Mouse (Mus musculus) forelimb bud, embryonic 11.5 days (tissue): Measurements from ENCODE around the gene Dao.

Experiments
- DNase-seq: peaks from one replicate; pipeline ENCODE4 v3.0.0-alpha.2; 2012; ENCODE audit warnings: low read depth, low spot score

Dao gene

GRCm38 (mm10) chr5:113983541-113983940 lies 20.0 kb upstream of the Dao start:
- DNase-seq, result no peak

GRCm38 (mm10) chr5:113984025-113984740 lies 19.3 kb upstream of the Dao start:
- no peak for DNase-seq

DNA sequence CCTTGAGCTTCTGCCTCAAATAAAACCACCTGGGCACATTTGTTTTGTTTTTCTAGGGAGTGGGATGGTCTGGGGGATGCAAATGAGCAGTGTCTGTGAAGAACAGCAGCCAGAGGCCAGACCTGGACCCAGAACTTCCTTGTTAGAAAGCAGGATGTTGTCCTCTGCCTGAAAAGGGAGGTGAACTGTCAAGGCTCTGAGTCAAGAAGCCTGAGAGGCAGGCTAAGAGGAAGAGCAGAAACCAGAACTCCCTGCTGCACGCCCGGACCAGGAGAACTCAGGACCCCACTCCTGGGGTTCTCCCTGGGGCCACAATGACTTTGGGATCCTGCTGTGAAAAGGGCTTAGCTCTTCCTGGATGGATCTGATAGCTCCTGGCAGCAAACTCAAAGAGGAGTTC lies 17.8 kb upstream of the Dao start:
- DNase-seq, result no peak

- DNase-seq, result no peak
These were observed 17.1 kb upstream of the Dao start for GRCm38 (mm10) chr5:113986182-113986961.

DNA sequence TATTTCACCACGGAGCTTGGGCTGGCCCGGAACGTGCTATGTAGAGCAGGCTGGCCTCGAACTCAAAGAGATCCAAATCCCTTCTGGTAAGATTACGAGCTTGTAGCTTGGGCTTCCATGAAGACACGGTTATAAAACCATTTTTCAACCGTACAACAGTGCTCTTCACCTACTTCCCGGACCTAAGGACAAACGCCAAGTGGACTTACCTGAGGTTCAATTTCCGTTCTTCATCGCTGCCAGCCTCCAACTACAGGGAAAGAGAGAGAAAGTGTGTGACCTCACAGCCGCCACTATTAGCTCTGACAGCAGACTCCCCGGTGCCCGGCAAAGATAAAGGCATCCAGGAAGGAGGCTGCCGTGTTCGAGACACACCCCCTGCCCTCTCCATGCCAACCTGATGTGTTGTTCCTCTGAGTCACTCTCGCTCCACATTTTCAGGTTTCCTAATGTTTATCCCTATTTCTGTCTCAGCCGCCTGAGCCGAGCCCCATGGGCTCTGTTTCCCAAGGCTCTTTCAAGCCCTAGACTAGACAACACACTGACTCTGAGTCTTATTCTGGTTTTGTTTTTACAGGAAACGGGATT lies 14.0 kb upstream of the Dao start:
- DNase-seq, result no peak

GRCm38 (mm10) chr5:113990593-113990992 lies 12.9 kb upstream of the Dao start:
- DNase-seq, result no peak

GRCm38 (mm10) chr5:113991141-113991540 lies 12.4 kb upstream of the Dao start:
- no peak for DNase-seq

- no peak for DNase-seq
These were observed 11.1 kb upstream of the Dao start for GRCm38 (mm10) chr5:113992339-113992831.

- peak; percentile 54 for DNase-seq
These were observed 10.4 kb upstream of the Dao start for GRCm38 (mm10) chr5:113993031-113993486.

GRCm38 (mm10) chr5:113993487-113994465 lies 9.7 kb upstream of the Dao start, which contains the start of gene Ssh1:
TSS of gene Ssh1 (minus strand) at chr5:113993894.
- DNase-seq, result peak; percentile 87

DNA sequence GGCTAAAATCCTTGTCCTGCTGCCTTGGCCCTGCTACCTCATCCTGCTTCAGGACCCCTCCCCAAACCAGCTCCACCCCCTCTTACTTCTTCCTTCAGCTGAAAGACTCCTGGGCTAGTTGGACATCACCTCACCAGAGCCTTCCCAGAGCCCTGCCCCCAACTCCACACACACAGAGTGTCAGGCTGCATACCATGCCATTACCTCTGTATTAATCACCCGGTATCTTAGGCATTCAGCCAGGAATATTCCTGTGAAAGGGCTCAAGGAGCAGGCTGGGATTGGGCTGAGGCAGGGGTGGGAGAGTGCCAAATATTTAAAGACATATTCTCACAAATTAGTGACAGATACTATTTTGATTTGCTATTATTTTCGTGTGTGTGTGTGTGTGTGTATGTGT lies 7.0 kb upstream of the Dao start:
- no peak for DNase-seq

GRCm38 (mm10) chr5:113999382-113999781 lies 4.1 kb upstream of the Dao start:
- DNase-seq, result no peak

DNA sequence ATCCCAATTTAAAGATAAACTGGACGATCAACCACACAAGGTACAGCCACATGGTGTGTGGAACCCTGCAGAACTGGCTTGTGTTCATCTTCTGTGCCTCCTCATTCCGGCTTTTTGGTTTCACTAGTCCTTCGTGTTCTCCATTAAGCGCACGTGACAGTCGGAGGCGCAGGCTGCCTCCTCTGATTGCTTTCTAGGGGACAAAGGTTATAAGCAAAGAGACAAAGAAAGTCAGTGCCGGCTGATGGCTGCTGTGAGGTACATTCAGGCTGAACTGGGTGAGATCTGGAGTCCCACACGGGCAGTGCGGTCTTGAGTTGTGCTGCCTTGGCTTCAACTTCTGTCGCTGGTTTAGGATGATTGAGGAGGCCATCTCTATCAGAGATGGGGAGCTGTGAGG lies 1.1 kb downstream of the Dao start:
- DNase-seq, result no peak

DNA sequence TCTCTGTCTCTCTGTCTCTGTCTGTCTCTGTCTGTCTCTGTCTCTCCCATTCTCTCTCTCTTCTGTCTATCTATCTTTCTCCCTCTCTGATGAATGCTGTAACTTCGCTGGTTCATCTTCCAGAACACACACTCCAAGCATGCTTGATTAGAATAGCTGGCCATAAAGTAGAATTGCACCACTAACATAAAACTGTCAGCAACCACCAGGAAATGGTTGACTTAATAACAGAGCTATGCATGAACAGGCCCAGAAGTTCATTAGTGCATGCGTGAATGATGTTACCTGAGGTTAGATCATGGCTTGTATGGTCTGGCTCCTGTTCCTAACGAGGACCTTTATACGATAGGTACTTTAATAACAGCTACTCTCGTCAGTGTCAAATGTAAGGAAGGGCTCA lies 1.6 kb downstream of the Dao start:
- peak; percentile 24 for DNase-seq

DNA sequence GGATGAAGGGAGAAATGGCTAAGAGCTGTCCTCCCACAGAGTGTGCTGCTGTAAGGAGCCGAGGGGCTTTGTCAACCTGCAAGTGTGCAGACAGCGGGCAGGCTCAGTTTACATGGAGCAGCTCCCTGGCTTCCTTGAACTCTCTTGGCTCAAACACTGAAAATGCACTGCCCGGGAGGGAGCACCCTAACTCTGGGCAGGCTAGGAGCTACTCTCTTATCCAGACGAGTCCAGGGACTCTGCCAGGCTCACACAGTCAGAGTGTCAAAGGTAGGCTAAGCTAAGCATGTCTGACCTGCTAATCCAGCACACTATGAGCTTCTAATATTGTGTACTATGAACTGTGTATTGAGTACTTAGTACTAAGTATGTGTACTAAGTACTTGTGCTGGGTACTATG lies 3.5 kb downstream of the Dao start:
- DNase-seq, result no peak

DNA sequence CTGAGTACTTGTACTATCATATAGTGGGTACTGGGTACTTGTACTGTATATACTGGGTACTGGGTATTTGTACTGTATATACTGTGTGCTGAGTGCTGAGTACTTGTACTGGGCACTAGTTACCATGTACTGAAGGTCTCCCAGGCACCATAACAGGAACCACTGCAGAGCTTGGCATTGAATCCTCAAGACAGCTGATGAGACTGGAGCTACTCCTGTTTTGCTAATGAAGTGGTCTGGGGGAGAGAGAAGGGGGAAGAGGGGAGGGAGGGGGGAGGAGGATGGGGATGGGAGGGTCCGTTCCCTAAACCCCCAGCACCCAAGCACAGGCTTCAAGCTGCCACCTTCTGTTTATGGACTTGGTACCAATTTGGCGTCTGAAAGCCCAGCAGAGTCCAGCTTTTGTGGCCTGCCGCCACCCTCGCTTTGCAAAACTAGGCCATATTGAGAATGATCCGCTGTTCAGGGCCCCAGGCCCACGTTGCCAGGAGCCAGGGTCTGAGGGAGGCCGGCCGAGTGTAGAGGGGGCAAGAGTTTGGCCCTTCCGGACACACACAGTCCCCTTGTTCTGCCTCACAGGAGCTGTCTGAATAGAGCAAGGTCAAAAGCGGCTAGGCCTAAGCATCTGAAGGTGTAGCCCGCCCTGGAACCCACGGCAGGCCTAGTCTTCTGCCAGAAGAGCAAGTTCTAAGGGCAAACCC lies 4.4 kb downstream of the Dao start:
- no peak for DNase-seq

DNA sequence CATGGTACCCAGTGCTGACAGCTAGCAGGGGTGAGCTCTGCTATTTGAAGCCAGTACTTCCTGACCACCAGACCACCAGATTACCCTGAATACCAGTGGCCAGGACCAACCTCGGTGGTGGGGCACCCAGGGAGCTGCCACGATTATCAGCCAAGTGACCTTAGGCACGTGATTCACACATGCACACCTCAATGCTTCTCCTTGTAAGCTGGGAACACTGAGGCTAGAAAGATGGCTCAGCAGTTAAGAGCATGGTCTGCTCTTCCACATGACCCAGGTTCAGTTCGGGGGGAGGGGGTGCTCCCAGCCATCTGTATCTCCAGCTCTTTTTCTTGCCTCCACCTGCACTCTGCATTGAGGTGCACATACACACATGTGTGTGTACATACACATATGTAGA lies 5.5 kb downstream of the Dao start:
- no peak for DNase-seq

- DNase-seq, result peak; percentile 46
These were observed 11.6 kb downstream of the Dao start for GRCm38 (mm10) chr5:114015121-114015520.

DNA sequence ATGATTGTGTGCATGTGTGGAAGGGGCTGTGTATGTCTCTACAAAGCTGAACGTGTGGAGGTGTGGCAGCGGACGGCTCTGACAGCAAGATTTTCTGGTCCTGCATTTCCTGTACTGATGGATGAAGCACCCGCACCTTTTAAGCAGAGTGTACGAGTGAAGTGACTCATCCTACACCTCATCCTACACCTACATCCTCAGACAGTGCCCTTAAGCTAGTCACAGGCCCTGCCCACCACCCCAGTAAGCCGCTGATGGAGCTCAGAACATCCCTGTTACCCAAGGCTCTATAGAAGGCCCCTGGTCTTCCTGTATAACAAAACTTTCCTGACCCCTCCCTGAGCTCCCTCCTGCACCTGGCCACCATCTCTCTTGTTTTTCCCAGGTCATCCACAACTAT lies 20.9 kb downstream of the Dao start:
- no peak for DNase-seq

DNA sequence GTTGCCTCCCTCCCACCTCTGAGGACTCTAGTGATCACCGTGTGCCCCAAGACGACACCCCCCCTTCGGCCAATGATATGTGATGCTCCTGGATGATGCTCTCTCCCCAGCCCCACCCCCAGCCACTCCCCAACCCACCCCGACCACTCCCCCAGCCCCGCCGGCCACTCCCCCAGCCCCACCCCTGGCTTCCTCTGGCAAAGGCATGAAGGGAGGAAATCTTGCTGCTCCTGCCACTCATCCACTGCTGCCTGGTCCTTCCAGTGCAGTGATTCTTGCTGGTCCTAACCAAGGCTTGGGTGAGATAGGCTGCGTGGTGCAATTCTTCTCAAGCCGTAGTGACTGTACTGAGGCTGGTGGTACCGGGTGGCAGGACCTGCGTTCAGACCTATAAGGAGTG lies 21.4 kb downstream of the Dao start:
- DNase-seq, result no peak
